Mouse (Mus musculus) R1 (cell line): ENCODE results near the gene Nudt1.

ENCODE experiments used
- DNase-seq: peaks from one replicate; pipeline ENCODE4 v3.0.0-alpha.2; 2018; ENCODE audit warnings: low read depth, low spot score

Nudt1 gene

GRCm38 (mm10) chr5:140321042-140321755 is at the start of gene Nudt1, which contains the start of gene Mad1l1:
TSS of gene Nudt1 (plus strand) at chr5:140321656.
TSS of gene Mad1l1 (minus strand) at chr5:140321552.
- DNase-seq: peak; percentile 97

GRCm38 (mm10) chr5:140276779-140277178 is 44.7 kb upstream of the Nudt1 start:
- DNase-seq: no peak

- no peak for DNase-seq
Measured at GRCm38 (mm10) chr5:140280205-140280604, 41.3 kb upstream of the Nudt1 start.

- peak; percentile 92 for DNase-seq
Measured at GRCm38 (mm10) chr5:140282376-140282775, 39.1 kb upstream of the Nudt1 start.

GRCm38 (mm10) chr5:140282900-140283299 is 38.6 kb upstream of the Nudt1 start:
- DNase-seq: no peak

GRCm38 (mm10) chr5:140284011-140284410 is 37.4 kb upstream of the Nudt1 start:
- no peak for DNase-seq

GRCm38 (mm10) chr5:140284761-140285160 is 36.7 kb upstream of the Nudt1 start:
- DNase-seq: no peak

- no peak for DNase-seq
Measured at GRCm38 (mm10) chr5:140288287-140288686, 33.2 kb upstream of the Nudt1 start.

- no peak for DNase-seq
Measured at GRCm38 (mm10) chr5:140289161-140289560, 32.3 kb upstream of the Nudt1 start.

GRCm38 (mm10) chr5:140292152-140292551 is 29.3 kb upstream of the Nudt1 start:
- peak; percentile 62 for DNase-seq

GRCm38 (mm10) chr5:140298291-140298690 is 23.2 kb upstream of the Nudt1 start:
- DNase-seq: no peak

GRCm38 (mm10) chr5:140306016-140306415 is 15.4 kb upstream of the Nudt1 start:
- peak; percentile 32 for DNase-seq

- no peak for DNase-seq
Measured at GRCm38 (mm10) chr5:140307602-140308001, 13.9 kb upstream of the Nudt1 start.

- DNase-seq: no peak
Measured at GRCm38 (mm10) chr5:140316716-140317115, 4.7 kb upstream of the Nudt1 start.

- DNase-seq: peak; percentile 83
Measured at GRCm38 (mm10) chr5:140321756-140322575, 510 bp downstream of the Nudt1 start.

- DNase-seq: peak; percentile 73
Measured at GRCm38 (mm10) chr5:140324058-140324457, 2.6 kb downstream of the Nudt1 start.

GRCm38 (mm10) chr5:140331615-140332512 is 10.4 kb downstream of the Nudt1 start, which contains the start of gene Mrm2:
TSS of gene Mrm2 (minus strand) at chr5:140331898.
- peak; percentile 96 for DNase-seq

- DNase-seq: peak; percentile 82
Measured at GRCm38 (mm10) chr5:140332519-140332918, 11.1 kb downstream of the Nudt1 start.

- peak; percentile 75 for DNase-seq
Measured at GRCm38 (mm10) chr5:140333631-140334030, 12.2 kb downstream of the Nudt1 start.

GRCm38 (mm10) chr5:140336680-140337079 is 15.2 kb downstream of the Nudt1 start:
- no peak for DNase-seq

- DNase-seq: no peak
Measured at GRCm38 (mm10) chr5:140338779-140339178, 17.3 kb downstream of the Nudt1 start.

- DNase-seq: no peak
Measured at GRCm38 (mm10) chr5:140339836-140340235, 18.4 kb downstream of the Nudt1 start.
